Mouse (Mus musculus) v-Abl transformed pro-B cells (cell line): ENCODE results near the gene Arhgef16.

Experiments
- in situ Hi-C, 2 experiments: fragments of 400-800 bp; cut with MboI; formaldehyde crosslinking; loops; one replicate each; pipeline ENCODE4 v1.15.1; 2025; ENCODE audit not compliant: unreplicated experiment in 2 of 2

Gene Arhgef16

DNA sequence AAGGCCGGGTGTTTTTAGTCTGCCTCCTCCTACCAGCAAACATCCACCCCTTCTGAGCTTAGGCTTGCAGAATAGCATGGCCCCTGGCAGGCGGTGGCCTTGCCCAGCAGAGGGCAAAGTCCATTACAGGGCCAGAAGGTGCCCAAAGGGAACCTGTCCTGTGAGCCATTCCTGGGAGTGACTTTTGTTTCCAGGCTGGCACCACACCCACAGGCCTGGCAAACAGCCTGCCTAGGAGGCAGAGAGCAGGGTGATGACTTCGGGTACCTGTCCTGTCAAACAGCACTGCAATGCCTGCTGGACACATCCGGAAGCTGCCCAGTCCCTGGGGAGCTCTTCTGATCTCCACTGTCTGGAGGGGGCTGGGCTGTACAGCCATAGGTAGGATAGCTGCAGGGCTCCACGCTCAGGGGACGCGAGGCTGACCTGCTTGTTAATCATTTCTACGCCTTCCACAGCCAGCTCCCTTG lies 7.2 kb downstream of the Arhgef16 start:
- in situ Hi-C loops: no loop called here

DNA sequence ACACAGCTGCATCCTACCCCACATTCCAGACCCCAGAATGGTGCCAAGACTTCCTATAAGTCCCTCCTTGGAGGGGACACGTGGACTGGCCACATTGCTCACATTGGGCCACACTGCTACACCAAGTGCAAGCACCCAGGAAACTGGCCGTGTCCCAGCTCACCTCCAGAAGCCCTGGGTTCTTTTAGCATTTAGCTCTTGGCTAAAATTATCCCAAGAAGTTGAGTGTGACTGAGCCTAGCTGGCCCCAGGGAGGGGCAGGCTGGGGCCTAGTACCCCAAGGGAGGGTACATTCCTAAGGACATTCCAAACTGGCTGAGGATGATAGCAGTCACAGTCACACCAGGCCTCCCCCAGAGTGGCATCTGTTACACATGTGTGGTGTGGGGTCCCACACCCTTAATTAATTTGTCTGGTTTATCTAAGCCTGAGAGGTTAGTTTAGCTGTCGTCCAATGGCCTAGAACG lies 7.7 kb downstream of the Arhgef16 start:
- in situ Hi-C loops: no loop called here

GRCm38 (mm10) chr4:154283671-154284070 lies 17.8 kb downstream of the Arhgef16 start:
- in situ Hi-C loops: no loop called here

GRCm38 (mm10) chr4:154279481-154279880 lies 22.0 kb downstream of the Arhgef16 start:
- in situ Hi-C loops: no loop called here

DNA sequence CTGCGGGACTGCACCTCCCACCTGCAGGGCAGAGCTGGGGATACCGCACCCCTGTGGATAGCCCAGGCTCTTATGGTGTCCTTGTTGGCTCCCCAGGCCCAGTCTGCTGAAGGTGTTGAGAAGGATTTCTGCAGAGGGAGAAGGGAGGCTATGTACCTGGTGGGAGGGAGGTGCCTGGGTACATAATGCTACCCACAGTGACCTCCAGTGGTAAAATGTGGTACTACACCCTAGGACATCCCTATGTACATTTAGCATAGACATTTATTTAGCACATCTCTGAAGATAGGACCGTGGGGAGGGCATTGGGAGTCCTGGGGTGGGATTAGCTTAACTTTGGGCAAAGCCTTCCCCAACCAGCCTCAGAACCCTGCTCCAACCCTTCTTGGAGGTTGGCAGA lies 28.5 kb downstream of the Arhgef16 start:
- in situ Hi-C loops: no loop called here

DNA sequence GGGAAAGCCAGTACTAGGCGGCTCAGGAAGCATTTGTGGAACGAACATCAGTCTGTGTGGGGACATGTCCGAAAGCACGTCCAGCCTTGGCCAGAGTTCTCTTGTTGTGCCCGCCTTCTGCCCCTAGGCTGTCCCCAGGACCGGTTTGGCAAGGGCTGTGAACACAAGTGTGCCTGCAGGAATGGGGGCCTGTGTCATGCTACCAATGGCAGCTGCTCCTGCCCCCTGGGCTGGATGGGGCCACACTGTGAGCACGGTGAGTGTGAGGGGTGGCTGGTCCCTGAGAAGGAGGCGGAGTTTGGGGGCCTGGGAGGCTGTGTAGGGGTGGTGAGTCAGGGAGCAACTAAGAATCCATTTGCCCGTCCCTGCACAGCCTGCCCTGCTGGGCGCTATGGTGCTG lies 32.0 kb downstream of the Arhgef16 start:
- in situ Hi-C loops: no loop called here

GRCm38 (mm10) chr4:154267511-154267910 lies 34.0 kb downstream of the Arhgef16 start:
- in situ Hi-C loops: no loop called here

GRCm38 (mm10) chr4:154262071-154262470 lies 39.4 kb downstream of the Arhgef16 start:
- in situ Hi-C loops: no loop called here

- in situ Hi-C loops: no loop called here
Measured at GRCm38 (mm10) chr4:154260755-154261154, 40.7 kb downstream of the Arhgef16 start.

- in situ Hi-C loops: no loop called here
Measured at GRCm38 (mm10) chr4:154252537-154253255, 48.8 kb downstream of the Arhgef16 start.

DNA sequence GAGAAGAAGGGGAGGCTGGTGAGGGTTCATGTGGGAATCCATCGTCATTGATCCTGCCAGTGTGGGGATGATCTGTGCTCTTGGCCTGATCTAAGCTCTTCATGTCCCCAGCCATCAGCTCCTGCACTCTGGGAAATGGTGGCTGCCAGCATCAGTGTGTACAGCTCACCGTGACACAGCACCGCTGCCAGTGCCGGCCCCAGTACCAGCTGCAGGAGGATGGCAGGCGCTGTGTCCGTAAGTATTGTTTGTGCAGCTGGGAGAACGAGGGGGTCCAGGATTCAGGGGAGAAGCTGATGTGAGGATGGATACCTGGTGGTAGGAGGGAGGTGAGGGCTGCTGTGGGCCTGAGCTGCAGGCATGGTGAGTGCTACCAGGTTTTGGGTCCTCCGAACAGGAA lies 52.2 kb downstream of the Arhgef16 start:
- in situ Hi-C loops: no loop called here

GRCm38 (mm10) chr4:154248092-154248805 lies 53.2 kb downstream of the Arhgef16 start:
- in situ Hi-C loops: no loop called here

DNA sequence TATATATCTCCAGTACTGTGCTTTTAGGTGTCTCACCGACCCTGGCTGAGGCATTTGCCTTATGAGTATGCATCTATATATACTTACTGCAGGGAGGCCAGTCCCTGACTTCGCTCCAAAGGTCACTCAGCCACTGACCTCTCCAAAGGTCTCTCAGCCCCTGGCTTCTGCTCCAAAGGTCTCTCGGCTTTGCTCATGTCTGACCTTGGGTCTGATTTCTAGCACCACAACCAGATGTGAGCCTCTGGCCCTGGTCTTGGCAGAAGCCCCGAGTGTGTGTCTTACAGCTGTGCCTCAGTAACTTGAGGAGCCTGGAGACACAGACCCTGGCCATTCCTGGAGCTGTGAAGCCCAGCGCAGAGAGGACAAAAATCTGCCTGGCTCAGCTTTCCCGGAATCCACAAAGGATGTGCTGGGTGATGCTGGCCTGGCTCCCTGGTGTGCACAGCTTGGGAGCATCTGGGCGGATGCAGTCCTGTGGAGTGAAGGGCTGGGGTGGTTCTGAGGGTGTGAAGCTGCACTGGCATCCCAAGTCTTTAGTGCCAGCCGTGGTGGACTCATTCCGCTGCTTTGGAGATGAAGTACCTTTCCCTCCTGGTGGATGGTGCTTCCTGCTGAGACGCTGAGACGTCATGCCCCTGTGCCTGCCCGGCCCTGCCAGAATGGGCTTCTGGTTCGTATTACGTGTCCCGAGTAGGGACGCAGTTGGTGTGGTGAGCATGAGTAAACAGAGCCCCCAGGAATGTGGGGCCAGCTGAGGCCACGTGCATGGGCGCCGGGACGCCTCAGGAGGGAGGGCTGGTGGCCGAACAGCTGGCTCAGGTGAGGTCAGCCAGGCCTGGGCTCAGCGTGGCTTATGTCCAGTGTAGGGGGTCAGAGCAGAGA lies 54.0 kb downstream of the Arhgef16 start:
- in situ Hi-C loops: no loop called here

DNA sequence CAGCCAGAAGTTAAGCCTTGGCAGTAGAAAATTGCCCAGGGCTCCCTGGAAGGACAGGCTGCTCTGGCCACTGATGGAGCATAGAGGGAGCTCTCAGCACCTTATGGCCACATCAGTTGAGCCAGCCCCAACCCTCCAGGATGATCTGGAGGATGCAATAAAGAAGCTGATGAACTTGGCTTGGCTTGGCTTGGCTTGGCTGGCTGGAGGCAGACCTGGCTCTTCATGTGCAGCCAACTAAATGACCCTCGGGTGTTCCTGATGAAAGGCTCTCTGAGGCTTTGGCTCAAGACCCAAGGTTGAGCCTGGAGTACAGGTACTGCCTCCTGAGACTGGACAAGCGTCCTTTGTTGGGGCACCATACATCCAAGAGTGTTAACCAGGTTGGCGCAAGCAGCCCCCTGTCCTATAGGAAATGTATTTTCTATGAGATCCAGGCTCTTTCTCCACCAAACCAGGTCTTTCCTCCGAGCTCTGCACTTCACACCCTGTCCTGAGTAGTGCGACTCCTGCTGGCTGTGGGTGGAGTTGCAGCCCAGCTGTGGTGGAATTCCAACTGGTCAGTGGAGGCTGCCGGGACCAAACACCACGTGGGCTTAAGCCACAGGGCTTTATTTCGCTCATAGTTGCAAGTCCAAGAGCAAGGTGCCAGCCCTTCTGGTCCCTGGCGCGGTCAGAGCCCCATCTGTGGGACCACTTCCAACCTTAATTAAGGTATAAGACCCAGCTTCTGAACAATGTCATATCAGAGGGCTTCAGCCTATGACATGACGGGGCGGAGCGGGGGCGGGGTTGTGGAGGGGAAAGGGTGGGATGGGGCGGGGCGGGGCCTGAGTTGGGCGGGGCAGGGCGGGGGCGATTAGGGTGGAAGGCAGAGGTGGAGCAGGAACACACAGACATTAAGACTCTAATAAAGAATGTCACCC lies 55.1 kb downstream of the Arhgef16 start:
- in situ Hi-C loops: no loop called here

DNA sequence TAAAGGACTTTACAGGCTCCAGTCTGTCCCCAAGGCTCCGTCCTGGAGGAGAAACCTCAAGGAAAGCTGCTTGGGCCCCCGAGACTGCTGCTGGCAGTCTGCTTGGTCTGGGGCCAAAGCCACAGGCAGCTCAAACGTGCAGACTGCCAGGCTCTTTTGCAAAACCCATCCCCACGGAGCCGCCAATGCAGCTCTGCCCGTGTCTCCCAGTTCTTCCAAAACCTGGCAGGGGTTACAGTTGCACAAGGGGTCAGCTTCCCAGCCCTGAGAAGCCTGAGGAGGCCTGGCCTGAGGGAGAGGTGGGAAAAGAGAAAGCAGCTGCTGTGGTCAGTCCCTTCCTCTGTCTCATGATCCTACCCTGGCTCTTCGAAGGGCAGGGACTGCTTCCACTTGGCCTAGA lies 56.1 kb downstream of the Arhgef16 start:
- in situ Hi-C loops: no loop called here

DNA sequence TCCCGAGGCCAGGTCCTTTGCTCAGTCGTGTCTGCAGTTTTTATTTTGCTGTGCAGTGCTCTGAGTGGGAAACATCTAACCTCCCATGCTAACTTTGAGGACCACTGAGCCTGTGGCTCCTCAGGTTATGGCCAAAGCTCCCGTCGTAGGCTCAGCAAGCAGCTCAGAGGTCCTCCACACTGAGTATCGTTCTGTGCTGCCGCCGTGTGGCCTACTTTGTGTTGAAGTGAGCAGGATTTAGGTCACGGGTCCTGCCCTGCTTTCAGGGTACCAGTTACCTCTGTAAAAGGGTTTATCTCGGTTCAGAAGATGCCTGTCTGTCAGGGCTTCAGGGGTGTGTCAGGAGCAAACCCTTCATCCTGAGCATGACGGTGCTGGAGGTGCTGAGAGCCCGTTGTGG lies 60.9 kb downstream of the Arhgef16 start:
- in situ Hi-C loops: no loop called here

DNA sequence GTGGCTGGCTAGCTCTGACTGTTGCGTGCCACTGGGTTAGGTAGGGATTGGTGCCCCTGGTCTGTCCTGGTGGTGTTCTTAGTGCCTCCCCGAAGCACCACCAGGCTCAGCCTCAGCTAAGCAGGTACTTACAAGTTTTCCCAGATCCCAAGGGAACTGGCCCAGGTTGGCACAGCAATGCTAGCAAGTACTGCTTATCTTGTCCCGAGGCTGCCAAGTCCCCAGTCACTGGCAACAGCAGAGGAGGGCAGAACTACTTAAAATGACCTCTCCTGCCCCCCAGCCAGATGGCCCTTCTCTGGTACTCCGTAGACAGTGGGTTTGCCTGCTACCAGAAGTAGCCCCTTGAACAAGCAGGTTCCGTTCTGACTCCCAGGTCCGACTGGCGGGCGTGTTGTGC lies 62.3 kb downstream of the Arhgef16 start:
- in situ Hi-C loops: no loop called here

DNA sequence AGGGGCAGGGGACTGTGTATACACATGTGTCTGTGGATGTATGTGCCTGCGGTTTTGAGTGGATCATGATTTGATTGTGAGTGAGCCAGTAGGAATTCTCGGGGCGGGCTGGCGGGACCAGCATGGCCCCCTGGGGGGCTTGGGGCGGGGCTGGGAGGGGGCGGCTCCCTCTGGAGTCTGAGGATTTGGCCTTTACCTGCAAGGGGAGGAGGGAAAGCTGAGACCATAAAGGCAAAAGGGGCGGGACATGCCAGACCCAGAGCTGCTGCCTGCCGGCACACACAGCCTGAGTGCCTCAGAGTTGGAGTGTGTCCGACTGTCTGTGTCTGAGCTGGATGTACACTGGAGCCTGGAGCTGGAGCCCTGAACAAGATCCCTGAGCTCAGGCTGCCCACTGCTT lies 64.2 kb downstream of the Arhgef16 start:
- in situ Hi-C loops: no loop called here

DNA sequence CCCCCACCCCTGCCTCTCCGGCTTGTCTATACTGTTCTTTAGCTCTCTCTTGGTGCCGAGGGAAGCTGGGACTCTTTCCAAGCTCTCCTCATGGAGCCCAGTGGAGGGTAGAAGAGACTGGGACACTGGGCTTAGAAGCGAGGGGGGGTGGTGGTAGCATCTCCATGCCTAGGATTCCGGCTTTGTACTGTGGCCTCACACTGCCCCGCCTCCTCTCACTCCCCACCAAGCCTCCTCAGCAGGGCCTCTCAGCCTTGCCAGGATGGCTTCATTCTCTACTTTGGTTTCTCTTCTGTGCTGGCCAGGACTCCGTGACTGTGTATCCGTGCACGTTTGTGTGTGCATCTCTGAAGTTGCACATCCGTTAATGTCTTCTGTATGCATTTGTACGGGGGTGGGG lies 64.6 kb downstream of the Arhgef16 start:
- in situ Hi-C loops: no loop called here

- in situ Hi-C loops: no loop called here
Measured at GRCm38 (mm10) chr4:154236001-154236400, 65.5 kb downstream of the Arhgef16 start.
